Mouse (Mus musculus) erythroblast, embryonic 14.5 days (primary cell): Measurements from ENCODE around the gene Cdh8.

Experiments used
- GATA1 ChIP-seq: IDR thresholded peaks from 2 replicates; pipeline ENCODE4 v1.6.1; 2012; ENCODE audit warnings: low read length, inconsistent platforms, mixed read lengths
- TAL1 ChIP-seq: IDR thresholded peaks from 3 replicates; pipeline ENCODE4 v1.6.1; 2012; ENCODE audit warnings: low read length, inconsistent platforms, mixed read lengths

DNA sequence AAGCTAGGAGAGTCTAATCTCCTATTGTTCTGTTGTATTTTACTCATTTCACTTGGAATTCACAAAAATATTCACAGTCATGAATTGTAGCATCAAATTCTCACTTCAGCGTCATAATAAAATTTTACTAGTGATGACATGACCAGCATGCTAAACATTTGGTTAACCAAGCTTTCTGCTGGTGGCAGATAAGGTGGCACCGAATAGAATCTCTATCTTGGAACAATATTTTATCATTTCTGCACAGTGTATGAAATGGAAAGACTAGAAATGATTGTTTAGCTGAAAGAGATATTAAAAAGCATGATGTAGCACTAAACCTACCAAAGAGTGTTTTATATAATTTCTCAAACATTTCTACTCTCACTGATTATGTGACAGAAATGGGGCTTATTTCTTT is 225.6 kb downstream of the Cdh8 start:
- TF ChIP-seq TAL1 (no peak), GATA1 (no peak)
